Mouse (Mus musculus): ENCODE measurements around the gene Samsn1. TPM values are rescaled to one million over a fixed set of nuclear protein-coding genes. Genes with fewer than 3 reads are reported as not detected.
A peak's percentile ranks its signal among the peaks of the same experiment; 100 is the strongest.
"Not testable (repeated sequence)": the region's sequence is repeated elsewhere in the genome, so short reads cannot be mapped to it uniquely, and the experiment has no call there.

Samsn1 gene
- total and polyA plus RNA-seq, 3 experiments, result 5.7 to 453 (median 257) TPM

- ATAC-seq (ENCODE audit: extremely low read depth, insufficient number of reproducible peaks, low FRiP score, poor library complexity, severe bottlenecking) (no peak), DNase-seq (ENCODE audit: low spot score) (no peak)
- H3K4me3 ChIP-seq (ENCODE audit: low read depth, low read length), result no peak overlapping the region
- H3K27me3 ChIP-seq (ENCODE audit: insufficient read depth, low read length), result no peaks in the 10 kb centered on the region
- no peak for TF ChIP-seq GATA1 (IDR thresholded peaks at IDR 0.05; ENCODE audit: borderline replicate concordance, low read length)
- TF ChIP-seq GATA2 (IDR thresholded peaks at IDR 0.05; ENCODE audit: borderline replicate concordance, low read depth, low read length), result no peak
- no peak for TF ChIP-seq TAL1 (conservative IDR thresholded peaks at IDR 0.05; ENCODE audit: low read depth, low read length)
- H3K4me1 ChIP-seq (ENCODE audit: insufficient read depth, low read depth, low read length), result peaks cover 20% of the 10 kb centered on the region; the same call in 1 of the 2 replicates
- no peaks in the 10 kb centered on the region for H3K9me3 ChIP-seq (replicated peaks)
- H3K36me3 ChIP-seq (replicated peaks), result no peaks in the 10 kb centered on the region
Measured at GRCm38 (mm10) chr16:75843653-75844062, 178.4 kb downstream of the Samsn1 start.

- no peak for ATAC-seq (ENCODE audit: extremely low read depth, insufficient number of reproducible peaks, low FRiP score, poor library complexity, severe bottlenecking)
Measured at GRCm38 (mm10) chr16:75843031-75843430, 179.1 kb downstream of the Samsn1 start.

GRCm38 (mm10) chr16:75842569-75842968, 179.5 kb downstream of the Samsn1 start:
- TF ChIP-seq GATA1 (IDR thresholded peaks at IDR 0.05; ENCODE audit: borderline replicate concordance, low read length) (no peak), POLR2AphosphoS5 (IDR thresholded peaks at IDR 0.05; ENCODE audit: insufficient replicate concordance, low read depth, low read length) (no peak), GATA2 (IDR thresholded peaks at IDR 0.05; ENCODE audit: borderline replicate concordance, low read depth, low read length) (no peak), CTCF (IDR thresholded peaks at IDR 0.05; ENCODE audit: low read depth, low read length) (no peak), TAL1 (conservative IDR thresholded peaks at IDR 0.05; ENCODE audit: low read depth, low read length) (no peak)
- no peaks in the 10 kb centered on the region for H3K36me3 ChIP-seq (replicated peaks)
- peaks cover 26% of the 10 kb centered on the region for H3K4me1 ChIP-seq (ENCODE audit: insufficient read depth, low read depth, low read length)
- H3K9me3 ChIP-seq (replicated peaks), result no peaks in the 10 kb centered on the region
- no peak for ATAC-seq (ENCODE audit: extremely low read depth, insufficient number of reproducible peaks, low FRiP score, poor library complexity, severe bottlenecking)
- H3K4me3 ChIP-seq (ENCODE audit: low read depth, low read length), result no peak overlapping the region
- DNase-seq (ENCODE audit: low spot score), result no peak
- no peaks in the 10 kb centered on the region for H3K27me3 ChIP-seq (ENCODE audit: insufficient read depth, low read length)

More at GRCm38 (mm10) chr16:75843031-75843430, 179.1 kb downstream of the Samsn1 start:
- Histone ChIP-seq H3K4me3 (ENCODE audit: low read depth, low read length) (no peak overlapping the region), H3K4me1 (ENCODE audit: insufficient read depth, low read depth, low read length) (peaks cover 22% of the 10 kb centered on the region; the same call in 1 of the 2 replicates), H3K36me3 (replicated peaks) (no peaks in the 10 kb centered on the region), H3K9me3 (replicated peaks) (no peaks in the 10 kb centered on the region), H3K27me3 (ENCODE audit: insufficient read depth, low read length) (no peaks in the 10 kb centered on the region)
- no peak for DNase-seq (ENCODE audit: low spot score)
- TF ChIP-seq GATA2 (IDR thresholded peaks at IDR 0.05; ENCODE audit: borderline replicate concordance, low read depth, low read length) (no peak), TAL1 (conservative IDR thresholded peaks at IDR 0.05; ENCODE audit: low read depth, low read length) (no peak), CTCF (IDR thresholded peaks at IDR 0.05; ENCODE audit: low read depth, low read length) (no peak), GATA1 (IDR thresholded peaks at IDR 0.05; ENCODE audit: borderline replicate concordance, low read length) (no peak), POLR2AphosphoS5 (IDR thresholded peaks at IDR 0.05; ENCODE audit: insufficient replicate concordance, low read depth, low read length) (no peak)

- Histone ChIP-seq H3K27me3 (ENCODE audit: insufficient read depth, low read length) (no peaks in the 10 kb centered on the region), H3K4me1 (ENCODE audit: insufficient read depth, low read depth, low read length) (peaks cover 46% of the 10 kb centered on the region), H3K4me3 (ENCODE audit: low read depth, low read length) (no peak overlapping the region; the same call in 1 of the 2 replicates), H3K9me3 (replicated peaks) (no peaks in the 10 kb centered on the region), H3K36me3 (replicated peaks) (no peaks in the 10 kb centered on the region)
- DNase-seq (ENCODE audit: low spot score), result peak; percentile 19
- peak; percentile 89 for ATAC-seq (ENCODE audit: extremely low read depth, insufficient number of reproducible peaks, low FRiP score, poor library complexity, severe bottlenecking)
- TF ChIP-seq GATA2 (IDR thresholded peaks at IDR 0.05; ENCODE audit: borderline replicate concordance, low read depth, low read length) (no peak), CTCF (IDR thresholded peaks at IDR 0.05; ENCODE audit: low read depth, low read length) (no peak), TAL1 (conservative IDR thresholded peaks at IDR 0.05; ENCODE audit: low read depth, low read length) (peak; percentile 87)
Measured at GRCm38 (mm10) chr16:75837728-75838451, 184.2 kb downstream of the Samsn1 start.

- TF ChIP-seq TAL1 (conservative IDR thresholded peaks at IDR 0.05; ENCODE audit: low read depth, low read length) (no peak), GATA1 (IDR thresholded peaks at IDR 0.05; ENCODE audit: borderline replicate concordance, low read length) (no peak), GATA2 (IDR thresholded peaks at IDR 0.05; ENCODE audit: borderline replicate concordance, low read depth, low read length) (no peak), POLR2AphosphoS5 (IDR thresholded peaks at IDR 0.05; ENCODE audit: insufficient replicate concordance, low read depth, low read length) (no peak)
- Histone ChIP-seq H3K27me3 (ENCODE audit: insufficient read depth, low read length) (no peaks in the 10 kb centered on the region), H3K9me3 (replicated peaks) (no peaks in the 10 kb centered on the region), H3K4me1 (ENCODE audit: insufficient read depth, low read depth, low read length) (peaks cover 17% of the 10 kb centered on the region), H3K4me3 (ENCODE audit: low read depth, low read length) (no peak overlapping the region), H3K36me3 (replicated peaks) (no peaks in the 10 kb centered on the region)
- no peak for DNase-seq (ENCODE audit: low spot score)
- ATAC-seq (ENCODE audit: extremely low read depth, insufficient number of reproducible peaks, low FRiP score, poor library complexity, severe bottlenecking), result no peak
Measured at GRCm38 (mm10) chr16:75831390-75831789, 190.7 kb downstream of the Samsn1 start.

GRCm38 (mm10) chr16:75826949-75827348, 195.1 kb downstream of the Samsn1 start:
- not testable (repeated sequence) for H3K36me3 ChIP-seq (replicated peaks); H3K4me3 ChIP-seq (ENCODE audit: low read depth, low read length); H3K9me3 ChIP-seq (replicated peaks); H3K27me3 ChIP-seq (ENCODE audit: insufficient read depth, low read length); DNase-seq (ENCODE audit: low spot score); ATAC-seq (ENCODE audit: extremely low read depth, insufficient number of reproducible peaks, low FRiP score, poor library complexity, severe bottlenecking)
- peaks cover 11% of the 10 kb centered on the region for H3K4me1 ChIP-seq (ENCODE audit: insufficient read depth, low read depth, low read length)

GRCm38 (mm10) chr16:75826498-75826897, 195.6 kb downstream of the Samsn1 start:
- no peaks in the 10 kb centered on the region for H3K27me3 ChIP-seq (ENCODE audit: insufficient read depth, low read length)
- H3K36me3 ChIP-seq (replicated peaks), result no peaks in the 10 kb centered on the region
- H3K4me3 ChIP-seq (ENCODE audit: low read depth, low read length), result no peak overlapping the region
- no peaks in the 10 kb centered on the region for H3K9me3 ChIP-seq (replicated peaks)
- DNase-seq (ENCODE audit: low spot score) (no peak), ATAC-seq (ENCODE audit: extremely low read depth, insufficient number of reproducible peaks, low FRiP score, poor library complexity, severe bottlenecking) (no peak)
- peaks cover 11% of the 10 kb centered on the region for H3K4me1 ChIP-seq (ENCODE audit: insufficient read depth, low read depth, low read length)
- TF ChIP-seq CTCF (IDR thresholded peaks at IDR 0.05; ENCODE audit: low read depth, low read length) (no peak), POLR2AphosphoS5 (IDR thresholded peaks at IDR 0.05; ENCODE audit: insufficient replicate concordance, low read depth, low read length) (no peak), GATA2 (IDR thresholded peaks at IDR 0.05; ENCODE audit: borderline replicate concordance, low read depth, low read length) (no peak), GATA1 (IDR thresholded peaks at IDR 0.05; ENCODE audit: borderline replicate concordance, low read length) (no peak), TAL1 (conservative IDR thresholded peaks at IDR 0.05; ENCODE audit: low read depth, low read length) (no peak)
